Mouse (Mus musculus) heart, embryonic 11.5 days (tissue): ENCODE results near the gene Tab1. TPM values are rescaled to one million over a fixed set of nuclear protein-coding genes. Genes with fewer than 3 reads are reported as not detected.

Experiments
- ATAC-seq: fragments of 200-750 bp; cut with Nextera tagmentation; replicated peaks from 2 replicates; pipeline ENCODE4 v1.8.0; 2017; ENCODE audit warnings: moderate library complexity; ENCODE audit not compliant: insufficient number of reproducible peaks, low FRiP score, low TSS enrichment
- H3K27ac ChIP-seq: fragments of 300-500 bp; sonication (generic); 2 replicates; pipeline ENCODE4 v1.5.1; 2014; ENCODE audit warnings: mild to moderate bottlenecking, low read depth, low read length
- H3K27me3 ChIP-seq: fragments of 300-500 bp; sonication (generic); 2 replicates; pipeline ENCODE4 v1.6.1; 2014; ENCODE audit warnings: mild to moderate bottlenecking, low read length, mixed read lengths; ENCODE audit not compliant: control insufficient read depth, insufficient read depth
- H3K36me3 ChIP-seq: fragments of 300-500 bp; sonication (generic); 2 replicates; pipeline ENCODE4 v1.6.1; 2014; ENCODE audit warnings: mild to moderate bottlenecking, low read length, moderate library complexity, mixed read lengths; ENCODE audit not compliant: control insufficient read depth, insufficient read depth
- H3K4me1 ChIP-seq: fragments of 300-500 bp; sonication (generic); 2 replicates; pipeline ENCODE4 v1.6.1; 2014; ENCODE audit warnings: low read length; ENCODE audit not compliant: control insufficient read depth, insufficient read depth
- H3K4me2 ChIP-seq: fragments of 300-500 bp; sonication (generic); 2 replicates; pipeline ENCODE4 v1.6.1; 2014; ENCODE audit warnings: mild to moderate bottlenecking, moderate library complexity
- H3K4me3 ChIP-seq: fragments of 300-500 bp; sonication (generic); 2 replicates; pipeline ENCODE4 v1.5.1; 2014; ENCODE audit warnings: low read depth, low read length
- H3K9ac ChIP-seq: fragments of 300-500 bp; sonication (generic); 2 replicates; pipeline ENCODE4 v1.6.1; 2014; ENCODE audit warnings: mild to moderate bottlenecking, low read depth, low read length, moderate library complexity
- H3K9me3 ChIP-seq: fragments of 300-500 bp; sonication (generic); replicated peaks from 2 replicates; pipeline ENCODE4 v1.6.1; 2016; ENCODE audit warnings: low read length; ENCODE audit not compliant: control insufficient read depth
- WGBS: fragments of 180-500 bp; shearing (Covaris S2); extraction: QIAGEN DNeasy Blood & Tissue Kit; methylation state at CpG from one replicate; pipeline ENCODE4 v1.1.7; 2014; ENCODE audit not compliant: insufficient replicate concordance; 5-methylcytosine and 5-hydroxymethylcytosine counted together
- polyA plus RNA-seq: library from polyadenylated mRNA; unstranded; fragments of >200 nt; fragmentation: Nextera tagmentation; extraction: Ambion mirVana; gene quantifications from 2 replicates; pipeline ENCODE4 v1.2.1, GENCODE M21; 2014

Tab1 gene
- polyA plus RNA-seq, 1 experiment from 2014 or later = 18.8 TPM

- H3K9ac ChIP-seq = no peak overlapping the region
- 22% methylated on average over 7 of the region's 7 CpGs for WGBS
- H3K4me3 ChIP-seq = peak overlapping the region; percentile 73
- H3K9me3 ChIP-seq = no peaks in the 10 kb centered on the region
- no peak overlapping the region for H3K27ac ChIP-seq
- peaks cover 39% of the 10 kb centered on the region for H3K27me3 ChIP-seq
- ATAC-seq = no peak
- H3K4me2 ChIP-seq = peak overlapping the region; percentile 98
- no peaks in the 10 kb centered on the region for H3K36me3 ChIP-seq
- 0 out of 2 replicates have a peak, but pooled peaks cover under 1% of the 10 kb centered on the region for H3K4me1 ChIP-seq
These were observed 40.9 kb upstream of the Tab1 start for GRCm38 (mm10) chr15:80092041-80092441.

GRCm38 (mm10) chr15:80092599-80092998, 40.3 kb upstream of the Tab1 start:
- peaks cover 4% of the 10 kb centered on the region; the same call in 1 of the 2 replicates for H3K4me1 ChIP-seq
- no peak for ATAC-seq
- no peak overlapping the region for H3K4me3 ChIP-seq
- no peaks in the 10 kb centered on the region for H3K36me3 ChIP-seq
- H3K4me2 ChIP-seq = no peak overlapping the region; the same call in 1 of the 2 replicates
- no peak overlapping the region for H3K9ac ChIP-seq
- H3K9me3 ChIP-seq = no peaks in the 10 kb centered on the region
- H3K27ac ChIP-seq = no peak overlapping the region
- 26% methylated on average over 8 of the region's 8 CpGs for WGBS
- peaks cover 39% of the 10 kb centered on the region for H3K27me3 ChIP-seq

- no peak overlapping the region for H3K4me3 ChIP-seq
- H3K27me3 ChIP-seq = peaks cover 39% of the 10 kb centered on the region
- WGBS = 84% methylated on average over 13 of the region's 13 CpGs
- no peak overlapping the region for H3K4me2 ChIP-seq
- H3K9me3 ChIP-seq = no peaks in the 10 kb centered on the region
- ATAC-seq = no peak
- peaks cover 17% of the 10 kb centered on the region for H3K4me1 ChIP-seq
- no peaks in the 10 kb centered on the region for H3K36me3 ChIP-seq
- H3K9ac ChIP-seq = no peak overlapping the region
- H3K27ac ChIP-seq = no peak overlapping the region
These were observed 38.7 kb upstream of the Tab1 start for GRCm38 (mm10) chr15:80094201-80094600.

GRCm38 (mm10) chr15:80095596-80095995, 37.3 kb upstream of the Tab1 start:
- Histone ChIP-seq H3K4me1 (peaks cover 17% of the 10 kb centered on the region), H3K27me3 (peaks cover 31% of the 10 kb centered on the region)

GRCm38 (mm10) chr15:80096406-80096805, 36.5 kb upstream of the Tab1 start:
- no peak overlapping the region for H3K4me2 ChIP-seq
- no peak overlapping the region for H3K27ac ChIP-seq
- H3K9ac ChIP-seq = no peak overlapping the region
- peaks cover 28% of the 10 kb centered on the region for H3K27me3 ChIP-seq
- peaks cover 17% of the 10 kb centered on the region for H3K4me1 ChIP-seq
- no peaks in the 10 kb centered on the region for H3K36me3 ChIP-seq
- H3K4me3 ChIP-seq = no peak overlapping the region
- no peak for ATAC-seq
- WGBS = 74% methylated on average over 10 of the region's 10 CpGs
- H3K9me3 ChIP-seq = no peaks in the 10 kb centered on the region

More at GRCm38 (mm10) chr15:80095596-80095995, 37.3 kb upstream of the Tab1 start:
- 56% methylated on average over 1 of the region's 1 CpGs for WGBS
- Histone ChIP-seq H3K9ac (no peak overlapping the region), H3K27ac (no peak overlapping the region), H3K9me3 (no peaks in the 10 kb centered on the region), H3K36me3 (no peaks in the 10 kb centered on the region), H3K4me2 (no peak overlapping the region), H3K4me3 (no peak overlapping the region)
- ATAC-seq = no peak

GRCm38 (mm10) chr15:80096946-80097881, 35.7 kb upstream of the Tab1 start:
- Histone ChIP-seq H3K4me3 (no peak overlapping the region), H3K9ac (peak overlapping the region; percentile 39; the same call in 1 of the 2 replicates), H3K4me2 (peak overlapping the region; percentile 48), H3K9me3 (no peaks in the 10 kb centered on the region), H3K36me3 (no peaks in the 10 kb centered on the region), H3K4me1 (peaks cover 17% of the 10 kb centered on the region), H3K27me3 (peaks cover 20% of the 10 kb centered on the region), H3K27ac (no peak overlapping the region)
- ATAC-seq = peak; percentile 57; the same call in 1 of the 2 replicates
- WGBS = 17% methylated on average over 20 of the region's 20 CpGs

GRCm38 (mm10) chr15:80097999-80098461, 34.9 kb upstream of the Tab1 start:
- WGBS = 19% methylated on average over 8 of the region's 8 CpGs
- no peak for ATAC-seq
- Histone ChIP-seq H3K9ac (no peak overlapping the region), H3K27ac (no peak overlapping the region), H3K4me1 (peaks cover 17% of the 10 kb centered on the region), H3K27me3 (peaks cover 12% of the 10 kb centered on the region), H3K4me3 (no peak overlapping the region), H3K36me3 (no peaks in the 10 kb centered on the region), H3K4me2 (peak overlapping the region; percentile 48), H3K9me3 (no peaks in the 10 kb centered on the region)

GRCm38 (mm10) chr15:80098809-80099208, 34.1 kb upstream of the Tab1 start:
- H3K4me2 ChIP-seq = no peak overlapping the region
- H3K9me3 ChIP-seq = no peaks in the 10 kb centered on the region
- 16% methylated on average over 9 of the region's 9 CpGs for WGBS
- peaks cover 17% of the 10 kb centered on the region for H3K4me1 ChIP-seq
- H3K4me3 ChIP-seq = no peak overlapping the region
- ATAC-seq = no peak; the same call in 1 of the 2 replicates
- no peak overlapping the region for H3K27ac ChIP-seq
- H3K27me3 ChIP-seq = peaks cover 9% of the 10 kb centered on the region
- no peaks in the 10 kb centered on the region for H3K36me3 ChIP-seq
- no peak overlapping the region for H3K9ac ChIP-seq
